Mouse (Mus musculus): ENCODE data around the gene Scn7a. TPM values are rescaled to one million over a fixed set of nuclear protein-coding genes. Genes with fewer than 3 reads are reported as not detected.

The Scn7a gene
- total RNA-seq (2014; rRNA removed) = 0.29 and 0.47 TPM in 2 replicates
- polyA plus RNA-seq (2015; fragmentation: Nextera tagmentation; extraction: Ambion mirVana) = 0.31 and 0.33 TPM in 2 replicates

DNA sequence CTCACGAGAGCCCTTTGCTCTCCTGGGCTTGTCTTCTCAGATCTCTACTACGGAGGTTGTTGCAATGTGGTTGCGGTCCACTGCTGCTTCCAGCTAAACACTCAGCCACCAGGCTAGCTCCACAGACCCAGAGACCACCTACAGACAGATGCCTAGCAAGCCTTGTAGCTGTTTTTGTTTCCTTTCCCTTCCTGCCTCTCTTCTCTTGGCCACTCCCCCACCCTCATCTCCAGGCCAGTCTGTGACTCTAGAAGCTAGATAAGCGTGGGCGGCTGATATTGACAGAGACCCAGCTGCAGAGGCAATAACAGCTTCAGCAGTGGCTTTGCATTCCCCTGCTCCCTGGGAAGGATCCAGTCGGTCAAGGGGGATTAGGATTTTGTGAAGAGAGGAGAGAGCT lies at the start of gene Scn7a:
TSS of gene Scn7a (minus strand) at position 150 of the 400 bp plus-strand sequence.
- no peak for TF ChIP-seq CTCF (IDR thresholded peaks at IDR 0.05; ENCODE audit: low read depth)
- ATAC-seq (no peak), DNase-seq (ENCODE audit: low spot score) (peak; percentile 10)
- no peaks in the 10 kb centered on the region for H3K9me3 ChIP-seq (ENCODE audit: low read length)
- no peak within 1 kb of the TSS for H3K4me2 ChIP-seq (ENCODE audit: low read depth, low read length)
- no peaks in the 10 kb centered on the region for H3K27me3 ChIP-seq (ENCODE audit: insufficient read depth, low read length)
- no peaks in the 10 kb centered on the region for H3K36me3 ChIP-seq (ENCODE audit: insufficient read depth, low read length)
- H3K27ac ChIP-seq = no peak within 1 kb of the TSS
- H3K9ac ChIP-seq (replicated peaks; ENCODE audit: low read length) = no peak within 1 kb of the TSS
- no peaks in the 10 kb centered on the region for H3K4me1 ChIP-seq (ENCODE audit: insufficient read depth, low read length)
- H3K4me3 ChIP-seq (ENCODE audit: low read length) = no peak within 1 kb of the TSS
- WGBS = 48% methylated on average over 6 of the region's 6 CpGs

DNA sequence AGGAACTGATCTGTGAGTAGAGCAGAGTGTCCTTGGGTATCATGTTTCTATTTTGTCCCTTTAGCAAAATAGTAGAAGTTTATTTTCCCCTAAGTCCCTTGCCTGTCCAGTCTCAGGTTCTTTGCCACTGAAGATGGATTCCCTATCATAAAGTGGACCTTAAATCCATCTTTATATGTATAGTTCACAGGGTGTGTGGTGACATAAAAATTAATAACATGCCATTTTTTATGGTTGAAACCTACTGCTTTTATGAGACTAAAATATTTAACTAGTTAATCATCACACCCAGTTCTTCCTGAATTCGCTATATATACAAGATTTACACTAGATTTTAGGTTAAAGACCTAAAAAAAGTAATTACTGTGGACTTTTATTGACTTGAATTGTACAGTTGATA lies 43.0 kb upstream of the Scn7a start:
- Histone ChIP-seq H3K9ac (replicated peaks; ENCODE audit: low read length) (no peak overlapping the region), H3K27ac (no peak overlapping the region), H3K4me3 (ENCODE audit: low read length) (no peak overlapping the region), H3K27me3 (ENCODE audit: insufficient read depth, low read length) (no peaks in the 10 kb centered on the region), H3K9me3 (ENCODE audit: low read length) (no peaks in the 10 kb centered on the region), H3K4me1 (ENCODE audit: insufficient read depth, low read length) (no peaks in the 10 kb centered on the region), H3K4me2 (ENCODE audit: low read depth, low read length) (no peak overlapping the region), H3K36me3 (ENCODE audit: insufficient read depth, low read length) (no peaks in the 10 kb centered on the region)
- WGBS = 88% methylated on average over 1 of the region's 1 CpGs
- DNase-seq (ENCODE audit: low spot score) (no peak), ATAC-seq (no peak)
- no peak for TF ChIP-seq CTCF (IDR thresholded peaks at IDR 0.05; ENCODE audit: low read depth)

GRCm38 (mm10) chr2:66819862-66820559 lies 35.3 kb upstream of the Scn7a start:
- no peaks in the 10 kb centered on the region for H3K36me3 ChIP-seq (ENCODE audit: insufficient read depth, low read length)
- ATAC-seq (no peak; the same call in 1 of the 2 replicates), DNase-seq (ENCODE audit: low spot score) (peak; percentile 68)
- H3K27ac ChIP-seq = no peak overlapping the region
- H3K9me3 ChIP-seq (ENCODE audit: low read length) = no peaks in the 10 kb centered on the region
- H3K9ac ChIP-seq (replicated peaks; ENCODE audit: low read length) = no peak overlapping the region
- H3K4me1 ChIP-seq (ENCODE audit: insufficient read depth, low read length) = no peaks in the 10 kb centered on the region
- no peak overlapping the region for H3K4me3 ChIP-seq (ENCODE audit: low read length)
- 36% methylated on average over 7 of the region's 7 CpGs for WGBS
- TF ChIP-seq CTCF (IDR thresholded peaks at IDR 0.05; ENCODE audit: low read depth) = peak; percentile 70
- no peaks in the 10 kb centered on the region for H3K27me3 ChIP-seq (ENCODE audit: insufficient read depth, low read length)
- no peak overlapping the region for H3K4me2 ChIP-seq (ENCODE audit: low read depth, low read length)

DNA sequence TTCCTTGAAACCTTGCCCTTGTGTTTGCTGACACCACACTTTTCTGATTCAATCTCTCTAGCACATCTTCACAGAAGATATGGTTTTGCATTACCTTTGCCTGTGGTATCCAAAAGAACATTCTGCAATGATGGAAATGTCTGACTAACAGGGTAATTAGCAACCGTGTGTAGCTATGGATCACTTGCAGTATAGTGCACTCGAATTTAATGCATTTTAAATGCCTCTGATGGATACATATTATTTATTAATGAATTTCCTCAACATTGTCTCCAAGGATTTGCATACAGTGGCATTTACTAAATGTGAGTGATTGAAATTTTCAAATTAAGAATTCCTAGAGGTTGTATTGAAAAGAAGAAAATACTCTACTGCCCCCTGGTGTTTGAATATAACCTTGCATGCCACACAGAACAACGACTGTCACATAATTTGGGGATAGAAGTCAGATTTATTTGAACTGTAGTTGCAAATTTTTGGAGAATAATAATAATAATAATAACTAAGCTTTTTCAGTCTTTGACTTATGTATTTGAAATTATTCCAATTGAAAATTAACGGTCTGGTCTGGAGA lies 15.0 kb upstream of the Scn7a start:
- no peaks in the 10 kb centered on the region for H3K9me3 ChIP-seq (ENCODE audit: low read length)
- no peak overlapping the region for H3K27ac ChIP-seq
- peak; percentile 75 for DNase-seq (ENCODE audit: low spot score)
- no peak overlapping the region for H3K9ac ChIP-seq (replicated peaks; ENCODE audit: low read length)
- no peak overlapping the region for H3K4me2 ChIP-seq (ENCODE audit: low read depth, low read length)
- H3K27me3 ChIP-seq (ENCODE audit: insufficient read depth, low read length) = no peaks in the 10 kb centered on the region
- peak; percentile 61 for ATAC-seq
- H3K4me1 ChIP-seq (ENCODE audit: insufficient read depth, low read length) = no peaks in the 10 kb centered on the region
- H3K4me3 ChIP-seq (ENCODE audit: low read length) = no peak overlapping the region
- peak; percentile 74 for TF ChIP-seq CTCF (IDR thresholded peaks at IDR 0.05; ENCODE audit: low read depth)
- 46% methylated on average over 4 of the region's 4 CpGs for WGBS
- H3K36me3 ChIP-seq (ENCODE audit: insufficient read depth, low read length) = no peaks in the 10 kb centered on the region

DNA sequence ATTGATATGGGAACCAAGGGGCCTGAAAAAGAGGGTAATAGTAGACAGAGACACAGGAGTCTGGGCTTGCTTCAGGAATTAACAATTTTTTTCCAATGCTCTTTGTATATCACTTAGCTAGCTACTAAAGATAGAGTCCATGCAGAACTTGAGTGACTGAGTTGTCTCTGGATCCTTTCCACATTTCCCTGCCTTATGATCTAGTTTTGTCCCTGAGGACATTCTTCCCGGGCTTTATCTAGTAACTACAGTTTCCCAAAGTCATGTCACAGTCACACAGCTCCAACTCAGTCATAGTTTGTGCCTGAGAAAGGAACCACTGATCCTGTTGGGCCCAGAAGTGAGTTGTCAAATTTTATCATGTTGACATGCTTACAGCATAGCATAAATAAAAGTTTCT lies 12.8 kb upstream of the Scn7a start:
- TF ChIP-seq CTCF (IDR thresholded peaks at IDR 0.05; ENCODE audit: low read depth) = no peak
- Histone ChIP-seq H3K4me1 (ENCODE audit: insufficient read depth, low read length) (no peaks in the 10 kb centered on the region), H3K9me3 (ENCODE audit: low read length) (no peaks in the 10 kb centered on the region), H3K27me3 (ENCODE audit: insufficient read depth, low read length) (no peaks in the 10 kb centered on the region), H3K36me3 (ENCODE audit: insufficient read depth, low read length) (no peaks in the 10 kb centered on the region), H3K9ac (replicated peaks; ENCODE audit: low read length) (no peak overlapping the region), H3K4me3 (ENCODE audit: low read length) (no peak overlapping the region), H3K4me2 (ENCODE audit: low read depth, low read length) (no peak overlapping the region), H3K27ac (no peak overlapping the region)
- DNase-seq (ENCODE audit: low spot score) = no peak
- 67% methylated on average over 1 of the region's 1 CpGs for WGBS
- no peak for ATAC-seq

DNA sequence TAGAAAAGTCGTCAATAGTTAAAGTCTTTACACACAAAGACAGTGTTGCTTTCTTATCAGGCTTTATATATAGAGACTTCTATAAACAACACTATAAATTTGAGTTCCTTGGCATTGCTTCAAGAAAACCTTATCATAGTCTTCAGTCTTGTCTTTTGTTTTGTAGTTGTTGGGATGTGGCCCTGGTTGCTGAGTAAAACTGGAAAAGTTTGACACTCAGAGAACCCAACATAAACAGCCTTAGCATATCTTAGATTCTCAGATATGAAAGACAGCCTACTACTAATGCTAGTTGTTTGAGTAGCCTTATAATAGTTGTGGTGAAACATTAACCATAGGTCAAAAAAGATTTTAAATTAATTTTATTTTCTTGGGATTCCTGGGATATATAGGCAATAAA lies 6.9 kb upstream of the Scn7a start:
- Histone ChIP-seq H3K4me1 (ENCODE audit: insufficient read depth, low read length) (no peaks in the 10 kb centered on the region), H3K4me2 (ENCODE audit: low read depth, low read length) (no peak overlapping the region), H3K36me3 (ENCODE audit: insufficient read depth, low read length) (no peaks in the 10 kb centered on the region), H3K4me3 (ENCODE audit: low read length) (no peak overlapping the region), H3K27ac (no peak overlapping the region), H3K9ac (replicated peaks; ENCODE audit: low read length) (no peak overlapping the region), H3K9me3 (ENCODE audit: low read length) (no peaks in the 10 kb centered on the region), H3K27me3 (ENCODE audit: insufficient read depth, low read length) (no peaks in the 10 kb centered on the region)
- WGBS = 86% methylated on average over 1 of the region's 1 CpGs
- TF ChIP-seq CTCF (IDR thresholded peaks at IDR 0.05; ENCODE audit: low read depth) = no peak
- no peak for DNase-seq (ENCODE audit: low spot score)
- ATAC-seq = no peak

DNA sequence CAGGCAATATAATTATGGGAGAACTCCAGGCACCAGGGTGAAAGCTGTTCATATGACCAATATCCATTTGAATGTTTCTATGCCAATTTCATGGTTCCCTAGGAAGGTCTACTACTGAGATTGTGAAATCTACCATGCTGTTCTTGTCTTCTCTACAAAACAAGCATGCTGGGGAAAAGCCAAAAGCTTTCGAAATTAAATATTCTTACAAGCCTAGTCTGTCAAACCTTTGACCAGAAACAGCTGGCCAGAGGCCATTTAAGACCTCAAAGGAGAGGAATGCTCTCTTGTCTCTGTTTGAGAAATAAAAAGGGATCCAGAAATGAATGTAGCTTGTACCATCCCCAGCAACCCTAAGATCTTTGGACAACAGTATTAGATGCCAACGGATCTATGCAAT lies 3.8 kb downstream of the Scn7a start:
- Histone ChIP-seq H3K4me2 (ENCODE audit: low read depth, low read length) (no peak overlapping the region), H3K4me1 (ENCODE audit: insufficient read depth, low read length) (no peaks in the 10 kb centered on the region), H3K9ac (replicated peaks; ENCODE audit: low read length) (no peak overlapping the region), H3K27ac (no peak overlapping the region), H3K9me3 (ENCODE audit: low read length) (no peaks in the 10 kb centered on the region), H3K4me3 (ENCODE audit: low read length) (no peak overlapping the region), H3K36me3 (ENCODE audit: insufficient read depth, low read length) (no peaks in the 10 kb centered on the region), H3K27me3 (ENCODE audit: insufficient read depth, low read length) (no peaks in the 10 kb centered on the region)
- 65% methylated on average over 2 of the region's 2 CpGs for WGBS
- ATAC-seq = 0 out of 2 replicates have a peak, but pooled peaks have one; percentile 32
- DNase-seq (ENCODE audit: low spot score) = peak; percentile 33
- TF ChIP-seq CTCF (IDR thresholded peaks at IDR 0.05; ENCODE audit: low read depth) = no peak
